In genomic region chr5:136802732-136803131, GRCm38 (mm10) we compare ENCODE assay signal across 8 mouse cellular contexts.
DNase-seq lines count a peak whose midpoint lies in the region; ATAC-seq and TF ChIP-seq lines count a peak whose summit lies in the region.

No protein-coding gene starts in this region.

- peak overlapping the region; percentile 30 for H3K4me2 ChIP-seq in liver, embryonic 12.5 days
- peak overlapping the region; percentile 48 for H3K4me2 ChIP-seq in stomach, postnatal 0 days (replicated peaks; ENCODE audit: low read depth)

- H3K4me1 ChIP-seq in hindbrain, embryonic 10.5 days (replicated peaks) = peaks cover 39% of the 10 kb centered on the region
- 0 out of 2 replicates have a peak, but pooled peaks cover 12% of the 10 kb centered on the region for H3K4me1 ChIP-seq in liver, embryonic 12.5 days
- 0 out of 2 replicates have a peak, but pooled peaks cover 3% of the 10 kb centered on the region for H3K4me1 ChIP-seq in stomach, postnatal 0 days (replicated peaks; ENCODE audit: control insufficient read depth, insufficient read depth)

- peaks cover 2% of the 10 kb centered on the region; the same call in 1 of the 2 replicates for H3K27me3 ChIP-seq in hindbrain, embryonic 10.5 days (ENCODE audit: insufficient read depth, poor library complexity, severe bottlenecking)
- H3K27me3 ChIP-seq in liver, embryonic 12.5 days (replicated peaks) = 0 out of 2 replicates have a peak, but pooled peaks cover 4% of the 10 kb centered on the region
- no peaks in the 10 kb centered on the region for H3K27me3 ChIP-seq in stomach, postnatal 0 days (ENCODE audit: control insufficient read depth, insufficient read depth, low read length)

- no peak for TF ChIP-seq CTCF in brain, embryonic 14.5 days (IDR thresholded peaks at IDR 0.05; ENCODE audit: borderline replicate concordance, extremely low read depth, insufficient read depth, insufficient read length)
- TF ChIP-seq CTCF in stomach, postnatal 0 days (IDR thresholded peaks at IDR 0.05; ENCODE audit: low read depth) = no peak

- no peak for TF ChIP-seq EP300 in stomach, postnatal 0 days (optimal IDR thresholded peaks at IDR 0.05)

- no peaks in the 10 kb centered on the region for H3K36me3 ChIP-seq in hindbrain, embryonic 10.5 days
- no peaks in the 10 kb centered on the region for H3K36me3 ChIP-seq in liver, embryonic 12.5 days
- H3K36me3 ChIP-seq in stomach, postnatal 0 days (ENCODE audit: control insufficient read depth, insufficient read depth, low read length) = no peaks in the 10 kb centered on the region

- 9% methylated on average over 17 of the region's 17 CpGs for WGBS in hindbrain, embryonic 10.5 days
- WGBS in liver, embryonic 12.5 days (ENCODE audit: insufficient replicate concordance) = 17% methylated on average over 17 of the region's 17 CpGs
- WGBS in stomach, postnatal 0 days = 8% methylated on average over 17 of the region's 17 CpGs

- no peak for ATAC-seq in liver, embryonic 12.5 days
- no peak for ATAC-seq in stomach, postnatal 0 days (ENCODE audit: low FRiP score, low TSS enrichment)

- no peak overlapping the region for H3K9ac ChIP-seq in liver, embryonic 12.5 days
- 0 out of 2 replicates have a peak overlapping the region, but pooled peaks have one; percentile 35 for H3K9ac ChIP-seq in stomach, postnatal 0 days (ENCODE audit: low read length)

- no peak for TF ChIP-seq POLR2A in brain, embryonic 14.5 days (IDR thresholded peaks at IDR 0.05; ENCODE audit: borderline replicate concordance, extremely low read depth, insufficient read depth, insufficient read length, poor library complexity, severe bottlenecking)

- DNase-seq in heart, adult 18-20 months = peak; percentile 9 to 23
- no peak for DNase-seq in heart, adult 8-10 months (ENCODE audit: low spot score)
- DNase-seq in brain, embryonic 14.5 days (ENCODE audit: low read depth) = peak; percentile 78
- DNase-seq in hindbrain, embryonic 10.5 days (ENCODE audit: low spot score) = peak; percentile 22
- DNase-seq in stomach, postnatal 0 days (ENCODE audit: low spot score) = peak; percentile 59
- DNase-seq in spleen, postnatal 36 days (ENCODE audit: low spot score in 2 of 2) = no peak
- DNase-seq in layer of hippocampus, adult 18-20 months (ENCODE audit: low spot score in 2 of 2) = no peak

- H3K9me3 ChIP-seq in hindbrain, embryonic 10.5 days = no peaks in the 10 kb centered on the region
- H3K9me3 ChIP-seq in liver, embryonic 12.5 days (replicated peaks) = no peaks in the 10 kb centered on the region
- no peaks in the 10 kb centered on the region for H3K9me3 ChIP-seq in stomach, postnatal 0 days (ENCODE audit: control insufficient read depth, low read length)

- H3K27ac ChIP-seq in hindbrain, embryonic 10.5 days = peak overlapping the region; percentile 67
- H3K27ac ChIP-seq in liver, embryonic 12.5 days = no peak overlapping the region
- no peak overlapping the region for H3K27ac ChIP-seq in stomach, postnatal 0 days (replicated peaks)

- peak overlapping the region; percentile 34 for H3K4me3 ChIP-seq in hindbrain, embryonic 10.5 days
- no peak overlapping the region for H3K4me3 ChIP-seq in liver, embryonic 12.5 days
- H3K4me3 ChIP-seq in stomach, postnatal 0 days (ENCODE audit: low read depth, low read length) = no peak overlapping the region

Comparison
In these comparisons a context has a peak if more than half of its experiments do, and no peak if none do; other contexts are left out.
1. DNase-seq: peak in heart, adult 18-20 months (2 of 2), brain, embryonic 14.5 days (single experiment), hindbrain, embryonic 10.5 days (single experiment) and stomach, postnatal 0 days (single experiment); none in heart, adult 8-10 months (single experiment), spleen, postnatal 36 days (0 of 2) and layer of hippocampus, adult 18-20 months (0 of 2).